Mouse (Mus musculus): Measurements from ENCODE around the gene Tpx2.

GRCm38 (mm10) chr2:152821023-152821422 lies 26.7 kb upstream of the Tpx2 start:
- TF ChIP-seq EP300 (IDR thresholded peaks at IDR 0.05; ENCODE audit: insufficient read depth, low read depth, low read length) (peak; percentile 95), CTCF (IDR thresholded peaks at IDR 0.05) (no peak)

All from heart, adult 2 months (tissue).